Mouse (Mus musculus): ENCODE results near the gene Nktr.

DNA sequence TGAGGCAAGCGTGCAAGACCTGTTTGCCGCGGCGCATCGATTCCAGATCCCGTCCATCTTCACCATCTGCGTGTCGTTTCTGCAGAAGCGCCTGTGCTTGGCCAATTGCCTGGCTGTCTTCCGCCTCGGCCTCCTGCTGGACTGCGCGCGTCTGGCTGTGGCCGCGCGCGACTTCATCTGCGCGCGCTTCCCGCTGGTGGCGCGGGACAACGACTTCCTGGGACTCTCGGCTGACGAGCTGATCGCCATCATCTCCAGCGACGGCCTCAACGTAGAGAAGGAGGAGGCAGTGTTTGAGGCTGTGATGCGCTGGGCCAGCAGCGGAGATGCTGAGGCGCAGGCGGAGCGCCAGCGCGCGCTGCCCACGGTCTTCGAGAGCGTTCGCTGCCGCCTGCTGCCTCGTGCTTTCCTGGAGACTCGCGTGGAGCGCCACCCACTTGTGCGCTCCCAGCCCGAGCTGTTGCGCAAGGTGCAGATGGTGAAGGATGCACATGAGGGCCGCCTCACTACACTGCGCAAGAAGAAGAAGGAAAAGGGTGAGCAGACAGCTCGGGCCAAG lies 59.2 kb downstream of the Nktr start:
- TF ChIP-seq CTCF (IDR thresholded peaks at IDR 0.05; ENCODE audit: control insufficient read depth, insufficient read depth, insufficient read length) (no peak), MAX (IDR thresholded peaks at IDR 0.05) (no peak), USF1 (IDR thresholded peaks at IDR 0.05; ENCODE audit: low read depth) (no peak), CEBPB (IDR thresholded peaks at IDR 0.05; ENCODE audit: low read depth) (no peak), MYOD1 (IDR thresholded peaks at IDR 0.05; ENCODE audit: control insufficient read depth, insufficient read length, low read depth) (no peak)
